Mouse (Mus musculus) kidney, postnatal 10 days (tissue): ENCODE data around the gene Olfr92.
"Not testable (repeated sequence)": the region's sequence is repeated elsewhere in the genome, so short reads cannot be mapped to it uniquely, and the experiment has no call there.

Experiments used
- DNase-seq: peaks from one replicate; pipeline ENCODE4 v3.0.0; 2021; ENCODE audit warnings: mixed read lengths

Gene Olfr92

DNA sequence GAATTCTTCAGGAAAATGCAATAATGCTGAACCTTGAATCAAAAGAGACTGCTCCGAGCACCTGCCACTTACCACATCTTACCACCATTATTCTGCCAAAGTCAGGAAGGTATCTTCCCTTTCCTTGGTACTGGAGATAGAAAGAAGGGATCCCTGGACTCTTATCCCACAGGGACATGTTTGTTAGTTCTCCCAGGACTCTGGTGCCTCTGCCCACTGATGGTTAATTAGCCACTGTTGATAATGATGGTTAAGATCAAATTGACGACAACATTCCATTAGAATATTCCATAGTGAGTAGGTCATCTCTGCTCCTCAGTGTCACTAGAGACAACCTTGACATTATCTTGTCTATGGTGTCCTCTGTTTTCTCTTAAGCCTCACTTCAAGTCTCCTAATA lies at the start of gene Olfr92:
TSS of gene Olfr92 (minus strand) at position 101 of the 400 bp plus-strand sequence.
- DNase-seq: no peak

- DNase-seq: no peak
Measured at GRCm38 (mm10) chr17:37161394-37161793, 41.5 kb upstream of the Olfr92 start, which contains the start of gene Olfr93. TSS of gene Olfr93 (minus strand) at chr17:37161494.

DNA sequence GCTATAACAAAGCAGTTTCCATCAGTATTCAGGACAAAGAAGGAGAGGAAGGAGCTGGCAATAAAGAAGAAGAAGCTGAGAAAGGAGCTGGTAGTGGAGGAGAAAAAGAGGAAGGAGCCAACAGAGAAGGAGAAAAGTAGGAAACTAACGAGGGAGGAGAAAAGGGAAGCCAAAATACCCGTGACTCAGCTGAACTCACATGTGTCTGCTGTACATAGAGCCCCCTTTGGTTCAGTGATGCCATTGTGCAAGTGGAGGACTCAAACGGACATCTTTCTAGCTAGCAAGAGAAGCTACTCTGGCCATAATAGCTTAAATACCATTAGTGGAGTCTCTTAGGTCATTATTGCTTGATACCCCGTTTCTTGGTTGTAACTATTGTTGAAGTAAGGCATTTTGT lies 11.5 kb upstream of the Olfr92 start:
- not testable (repeated sequence) for DNase-seq

DNA sequence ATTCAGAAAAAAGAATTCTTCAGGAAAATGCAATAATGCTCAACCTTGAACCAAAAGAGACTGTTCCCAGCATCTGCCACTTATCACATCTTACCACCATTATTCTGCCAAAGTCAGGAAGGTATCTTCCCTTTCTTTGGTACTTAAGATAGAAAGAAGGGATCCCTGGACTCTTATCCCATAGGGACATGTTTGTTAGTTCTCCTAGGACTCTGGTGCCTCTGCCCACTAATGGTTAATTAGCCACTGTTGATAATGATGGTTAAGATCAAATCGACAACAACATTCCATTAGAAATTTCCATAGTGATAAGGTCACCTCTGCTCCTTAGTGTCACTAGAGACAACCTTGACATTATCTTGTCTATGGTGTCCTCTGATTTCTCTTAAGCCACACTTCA lies 21.7 kb downstream of the Olfr92 start, which contains the start of gene Olfr91:
TSS of gene Olfr91 (minus strand) at position 101 of the 400 bp plus-strand sequence.
- no peak for DNase-seq

DNA sequence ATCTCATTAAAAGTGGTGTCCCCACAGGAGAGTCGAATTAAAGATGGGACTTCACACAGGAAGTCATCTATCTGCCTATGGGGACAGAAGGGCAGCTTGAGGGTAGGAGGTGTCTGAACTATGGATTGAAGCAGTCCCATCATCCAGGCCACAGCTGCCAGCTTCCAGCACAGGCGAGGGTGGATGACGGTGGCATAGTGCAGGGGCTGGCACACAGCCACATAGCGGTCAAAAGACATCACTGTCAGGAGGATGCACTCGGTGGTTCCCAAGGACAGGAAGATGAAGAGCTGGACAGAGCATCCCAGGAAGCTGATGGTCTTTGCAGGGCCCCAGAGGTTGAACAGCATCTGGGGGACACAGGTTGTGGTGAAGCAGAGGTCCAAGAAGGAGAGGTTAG lies 26.6 kb downstream of the Olfr92 start:
- no peak for DNase-seq

- DNase-seq: no peak
Measured at GRCm38 (mm10) chr17:37092198-37092597, 27.7 kb downstream of the Olfr92 start.

GRCm38 (mm10) chr17:37088399-37088798 lies 31.5 kb downstream of the Olfr92 start, which contains the start of gene Olfr90:
TSS of gene Olfr90 (minus strand) at chr17:37088499.
- no peak for DNase-seq

DNA sequence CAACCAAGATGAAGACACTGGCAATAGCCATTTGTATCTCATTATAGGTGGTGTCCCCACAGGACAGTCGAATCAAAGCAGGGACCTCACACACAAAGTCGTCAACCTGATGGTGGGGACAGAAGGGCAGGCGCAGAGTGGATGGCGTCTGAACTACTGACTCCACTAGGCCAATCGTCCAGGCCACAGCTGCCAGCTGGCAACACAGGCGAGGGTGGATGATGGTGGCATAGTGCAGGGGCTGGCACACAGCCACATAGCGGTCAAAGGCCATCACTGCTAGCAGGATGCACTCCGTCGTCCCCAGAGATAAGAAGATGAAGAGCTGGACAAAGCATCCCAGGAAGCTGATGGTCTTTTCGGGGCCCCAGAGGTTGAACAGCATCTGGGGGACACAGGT lies 34.3 kb downstream of the Olfr92 start:
- DNase-seq: no peak

DNA sequence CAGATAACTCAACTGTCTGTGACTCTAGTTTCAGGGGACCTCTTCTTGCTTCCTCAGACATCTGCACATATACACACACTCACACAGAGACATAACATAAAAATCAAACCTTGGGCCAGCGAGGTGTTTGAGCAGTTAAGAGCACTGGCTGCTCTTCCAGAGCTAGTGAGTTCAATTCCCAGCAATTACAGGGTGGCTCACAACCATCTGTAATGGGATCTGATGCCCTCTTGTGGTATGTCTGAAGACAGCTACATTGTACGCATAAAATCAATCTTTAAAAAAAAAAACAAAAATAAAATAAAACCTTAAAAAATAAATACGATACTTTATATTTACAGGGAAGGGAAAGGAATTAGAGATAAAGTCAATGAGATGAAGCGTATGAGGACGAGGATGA lies 35.3 kb downstream of the Olfr92 start:
- DNase-seq: no peak

DNA sequence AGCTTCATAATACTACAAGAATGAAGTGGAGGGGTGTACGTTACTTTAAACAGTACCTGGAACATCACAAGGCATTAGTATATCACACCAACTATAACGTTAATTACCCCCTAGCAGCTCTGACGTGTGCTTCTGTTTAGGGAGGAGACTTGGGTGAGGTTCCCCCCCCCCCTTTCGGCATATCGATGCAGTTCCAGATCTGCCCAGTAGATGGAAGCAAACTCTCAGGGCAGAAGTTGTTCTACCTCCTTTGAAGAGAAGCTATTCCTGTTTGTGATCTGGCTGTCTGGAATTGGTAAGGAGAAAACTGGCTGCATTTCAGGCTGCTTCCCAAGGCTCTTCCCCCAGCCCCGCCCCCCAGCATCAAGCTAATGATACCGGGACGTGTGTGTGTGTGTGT lies 36.6 kb downstream of the Olfr92 start:
- DNase-seq: peak; percentile 75

GRCm38 (mm10) chr17:37081659-37082058 lies 38.2 kb downstream of the Olfr92 start:
- DNase-seq: no peak

- peak; percentile 74 for DNase-seq
Measured at GRCm38 (mm10) chr17:37080119-37080518, 39.8 kb downstream of the Olfr92 start.

GRCm38 (mm10) chr17:37078990-37079389 lies 40.9 kb downstream of the Olfr92 start:
- no peak for DNase-seq

GRCm38 (mm10) chr17:37078193-37078592 lies 41.7 kb downstream of the Olfr92 start:
- no peak for DNase-seq

DNA sequence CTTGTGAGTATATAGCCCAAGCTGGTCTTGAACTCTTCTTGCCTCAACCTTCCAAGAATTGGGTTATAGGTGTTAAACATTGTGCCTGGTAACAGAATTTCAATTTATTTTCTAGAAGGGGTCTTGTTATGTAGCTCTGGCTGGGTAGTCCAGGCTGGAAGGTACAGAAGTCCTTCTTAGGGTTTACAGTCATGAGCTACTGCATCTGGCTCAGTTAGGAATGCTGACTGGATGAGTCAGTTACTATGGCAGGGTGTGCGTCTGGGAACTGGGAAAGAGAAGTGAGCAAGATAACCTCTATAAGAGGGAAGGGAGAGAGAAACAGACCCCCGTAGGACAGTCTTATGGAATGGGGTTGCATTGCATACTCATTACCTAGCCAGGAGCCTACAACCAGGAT lies 44.1 kb downstream of the Olfr92 start:
- DNase-seq: no peak

GRCm38 (mm10) chr17:37075181-37075580 lies 44.7 kb downstream of the Olfr92 start:
- DNase-seq: no peak

- no peak for DNase-seq
Measured at GRCm38 (mm10) chr17:37072730-37073276, 47.1 kb downstream of the Olfr92 start.

DNA sequence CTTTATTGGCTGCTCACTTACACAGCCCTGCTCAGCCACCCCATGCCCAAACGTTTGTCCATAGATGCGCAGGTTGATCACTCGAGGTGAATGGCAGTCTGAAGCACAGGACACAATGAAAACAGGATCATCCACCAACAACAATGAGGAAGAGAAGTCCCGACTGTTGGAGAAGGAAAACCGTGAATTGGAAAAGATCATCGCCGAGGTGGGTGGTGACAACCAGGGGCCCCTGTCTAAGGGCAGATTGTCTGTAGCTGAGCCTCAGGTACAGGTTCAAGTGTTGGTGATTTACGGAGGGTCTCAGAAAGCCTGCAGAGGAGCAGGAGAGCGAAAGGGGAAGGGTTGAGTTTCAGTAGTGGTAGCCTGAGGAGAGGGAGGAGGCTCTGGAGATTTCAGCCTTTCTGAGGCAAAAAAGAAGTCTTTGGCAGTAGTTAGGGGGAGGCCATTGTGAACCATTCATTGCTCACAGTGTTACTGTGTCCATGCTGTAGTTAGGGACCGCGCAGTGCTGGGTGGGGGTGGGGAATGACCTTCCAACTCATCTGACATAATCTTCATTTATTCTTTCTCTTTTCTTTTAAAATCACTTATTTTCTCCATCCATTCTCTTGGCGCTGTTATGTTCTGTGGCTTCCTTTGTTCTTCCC lies 47.7 kb downstream of the Olfr92 start:
- DNase-seq: no peak

DNA sequence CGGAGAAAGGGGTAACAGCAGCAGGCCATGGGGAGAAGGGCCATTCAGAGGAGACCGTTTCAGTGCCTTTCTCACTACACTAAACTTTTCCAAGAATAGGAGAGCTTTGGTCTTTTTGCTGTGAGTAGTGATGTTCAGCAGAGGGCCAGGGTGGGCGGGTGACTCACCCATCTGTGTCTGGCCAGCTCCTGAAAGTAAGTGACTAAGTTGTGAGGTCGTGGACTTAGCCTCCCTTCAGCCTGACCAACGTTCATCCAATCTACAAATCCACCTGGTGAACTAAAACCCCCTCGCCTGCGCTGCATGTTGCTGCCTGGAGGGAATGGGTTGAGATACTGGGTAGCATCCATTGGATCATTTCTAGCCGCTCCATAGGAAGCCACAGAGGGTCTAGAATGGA lies 49.8 kb downstream of the Olfr92 start:
- no peak for DNase-seq

DNA sequence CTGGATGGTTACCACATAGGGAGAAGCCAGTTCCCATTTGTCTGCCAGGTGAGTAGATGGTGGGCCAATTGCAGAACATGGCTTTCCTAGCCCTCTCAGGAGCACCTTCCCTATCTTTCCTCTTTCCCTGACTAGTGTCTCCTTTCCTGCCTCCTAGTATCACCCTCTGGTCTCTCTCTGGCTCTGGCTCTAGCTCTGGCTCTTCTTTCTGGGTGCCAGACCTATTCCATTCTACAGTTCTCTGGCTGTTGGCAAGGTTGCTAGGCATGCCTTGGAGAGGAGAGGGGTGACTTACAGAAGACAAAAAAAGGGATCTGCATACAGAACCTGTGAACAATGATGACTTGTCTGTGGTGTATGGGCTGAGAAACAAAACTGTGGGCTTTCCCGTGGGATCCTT lies 52.0 kb downstream of the Olfr92 start:
- no peak for DNase-seq

DNA sequence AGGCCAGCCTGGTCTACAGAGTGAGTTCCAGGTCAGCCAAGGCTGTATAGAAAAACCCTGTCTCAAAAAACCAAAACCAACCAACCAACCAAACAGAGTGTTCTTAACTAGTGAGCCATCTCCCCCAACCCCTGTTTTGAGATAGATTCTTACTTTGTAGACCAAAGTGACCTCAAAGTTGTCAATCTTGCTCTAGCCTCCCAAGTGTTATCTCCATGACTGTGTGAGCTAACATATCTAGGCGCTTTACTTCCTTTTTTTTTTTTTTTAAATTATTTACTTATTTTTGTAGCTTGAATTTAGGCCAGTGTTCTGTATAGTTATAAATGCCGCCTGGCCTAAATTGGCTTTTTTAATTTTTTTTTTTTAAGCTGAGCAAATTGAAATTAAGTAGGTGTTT lies 53.9 kb downstream of the Olfr92 start:
- no peak for DNase-seq

DNA sequence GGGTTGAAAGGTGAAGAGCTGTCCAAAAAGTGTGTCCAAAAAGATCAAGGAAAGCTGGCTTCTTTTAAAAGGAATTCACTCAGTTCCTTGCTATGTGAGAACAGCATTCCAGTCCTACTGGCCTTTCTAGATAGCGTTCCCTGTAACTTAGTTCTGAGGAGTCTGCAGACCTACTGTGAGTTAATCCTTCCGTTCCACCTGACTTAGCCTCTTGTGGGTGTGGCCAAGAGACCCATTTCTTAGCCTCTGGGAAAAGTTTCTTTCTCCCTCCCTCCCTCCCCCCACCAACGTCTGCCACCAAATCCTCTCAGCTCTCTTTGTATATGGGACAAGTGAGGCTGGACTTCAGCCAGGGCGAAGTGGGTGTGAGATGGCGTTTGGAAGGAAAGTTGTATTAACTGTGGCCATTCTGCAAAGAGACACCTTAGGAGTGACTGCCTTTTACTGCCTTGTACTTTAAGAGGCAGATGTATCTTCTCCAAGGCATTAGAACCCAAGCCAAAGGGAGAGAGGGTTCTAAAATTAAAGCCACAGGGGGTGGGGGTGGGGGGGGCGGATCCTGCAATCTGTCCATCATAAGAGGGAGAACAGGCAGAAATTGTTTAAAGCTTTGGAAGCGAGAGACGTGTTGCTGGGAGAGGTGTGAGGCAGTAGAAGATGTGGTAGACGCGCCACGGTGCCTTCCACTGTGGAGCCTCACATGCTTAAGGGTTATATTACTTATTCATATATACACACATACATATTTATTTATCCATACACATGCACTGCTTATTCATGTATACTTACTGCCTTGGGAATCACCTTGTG lies 56.0 kb downstream of the Olfr92 start:
- DNase-seq: no peak

- no peak for DNase-seq
Measured at GRCm38 (mm10) chr17:37063063-37063462, 56.8 kb downstream of the Olfr92 start.

- no peak for DNase-seq
Measured at GRCm38 (mm10) chr17:37062101-37062641, 57.7 kb downstream of the Olfr92 start.
